Mouse (Mus musculus) testis, postnatal 10 days (tissue): ENCODE results near the gene Pth2.
"Not testable (repeated sequence)": the region's sequence is repeated elsewhere in the genome, so short reads cannot be mapped to it uniquely, and the experiment has no call there.

ENCODE experiments used
- DNase-seq: peaks from one replicate; pipeline ENCODE4 v3.0.0; 2021; ENCODE audit warnings: low spot score

Gene Pth2

GRCm38 (mm10) chr7:45173772-45174171 is 7.0 kb upstream of the Pth2 start:
- not testable (repeated sequence) for DNase-seq

GRCm38 (mm10) chr7:45174567-45175280 is 6.1 kb upstream of the Pth2 start:
- no peak for DNase-seq

- DNase-seq: no peak
Observed at GRCm38 (mm10) chr7:45175398-45175797, 5.4 kb upstream of the Pth2 start.

GRCm38 (mm10) chr7:45175929-45176328 is 4.9 kb upstream of the Pth2 start:
- no peak for DNase-seq

GRCm38 (mm10) chr7:45176356-45176755 is 4.4 kb upstream of the Pth2 start:
- no peak for DNase-seq

GRCm38 (mm10) chr7:45178550-45178949 is 2.2 kb upstream of the Pth2 start:
- peak; percentile 63 for DNase-seq

- no peak for DNase-seq
Observed at GRCm38 (mm10) chr7:45179469-45179868, 1.3 kb upstream of the Pth2 start, which contains the start of gene Gfy. Gfy (minus strand) TSS chr7:45179569.

GRCm38 (mm10) chr7:45181540-45181939 is 745 bp downstream of the Pth2 start:
- DNase-seq: peak; percentile 64

GRCm38 (mm10) chr7:45182199-45182601 is 1.4 kb downstream of the Pth2 start:
- peak; percentile 83 for DNase-seq

- DNase-seq: no peak
Observed at GRCm38 (mm10) chr7:45182606-45183005, 1.8 kb downstream of the Pth2 start.

- no peak for DNase-seq
Observed at GRCm38 (mm10) chr7:45183672-45184071, 2.9 kb downstream of the Pth2 start.

GRCm38 (mm10) chr7:45185921-45186320 is 5.1 kb downstream of the Pth2 start:
- no peak for DNase-seq

GRCm38 (mm10) chr7:45189600-45189999 is 8.8 kb downstream of the Pth2 start:
- no peak for DNase-seq

- no peak for DNase-seq
Observed at GRCm38 (mm10) chr7:45190186-45190585, 9.4 kb downstream of the Pth2 start.

GRCm38 (mm10) chr7:45191161-45191560 is 10.4 kb downstream of the Pth2 start:
- no peak for DNase-seq

- DNase-seq: no peak
Observed at GRCm38 (mm10) chr7:45191803-45192363, 11.1 kb downstream of the Pth2 start.

GRCm38 (mm10) chr7:45192585-45193310 is 12.0 kb downstream of the Pth2 start:
- DNase-seq: no peak

- DNase-seq: no peak
Observed at GRCm38 (mm10) chr7:45193406-45193805, 12.6 kb downstream of the Pth2 start.

GRCm38 (mm10) chr7:45193871-45194785 is 13.3 kb downstream of the Pth2 start:
- DNase-seq: no peak

GRCm38 (mm10) chr7:45195341-45196175 is 14.8 kb downstream of the Pth2 start:
- DNase-seq: no peak

- no peak for DNase-seq
Observed at GRCm38 (mm10) chr7:45196176-45196535, 15.4 kb downstream of the Pth2 start.
